Mouse (Mus musculus) cerebellum, adult 9-11 months (tissue): Measurements from ENCODE around the gene Slc22a5.
A peak's percentile ranks its signal among the peaks of the same experiment; 100 is the strongest.

Experiments used
- DNase-seq: peaks from one replicate; pipeline ENCODE4 v3.0.0; 2022

Slc22a5 gene

DNA sequence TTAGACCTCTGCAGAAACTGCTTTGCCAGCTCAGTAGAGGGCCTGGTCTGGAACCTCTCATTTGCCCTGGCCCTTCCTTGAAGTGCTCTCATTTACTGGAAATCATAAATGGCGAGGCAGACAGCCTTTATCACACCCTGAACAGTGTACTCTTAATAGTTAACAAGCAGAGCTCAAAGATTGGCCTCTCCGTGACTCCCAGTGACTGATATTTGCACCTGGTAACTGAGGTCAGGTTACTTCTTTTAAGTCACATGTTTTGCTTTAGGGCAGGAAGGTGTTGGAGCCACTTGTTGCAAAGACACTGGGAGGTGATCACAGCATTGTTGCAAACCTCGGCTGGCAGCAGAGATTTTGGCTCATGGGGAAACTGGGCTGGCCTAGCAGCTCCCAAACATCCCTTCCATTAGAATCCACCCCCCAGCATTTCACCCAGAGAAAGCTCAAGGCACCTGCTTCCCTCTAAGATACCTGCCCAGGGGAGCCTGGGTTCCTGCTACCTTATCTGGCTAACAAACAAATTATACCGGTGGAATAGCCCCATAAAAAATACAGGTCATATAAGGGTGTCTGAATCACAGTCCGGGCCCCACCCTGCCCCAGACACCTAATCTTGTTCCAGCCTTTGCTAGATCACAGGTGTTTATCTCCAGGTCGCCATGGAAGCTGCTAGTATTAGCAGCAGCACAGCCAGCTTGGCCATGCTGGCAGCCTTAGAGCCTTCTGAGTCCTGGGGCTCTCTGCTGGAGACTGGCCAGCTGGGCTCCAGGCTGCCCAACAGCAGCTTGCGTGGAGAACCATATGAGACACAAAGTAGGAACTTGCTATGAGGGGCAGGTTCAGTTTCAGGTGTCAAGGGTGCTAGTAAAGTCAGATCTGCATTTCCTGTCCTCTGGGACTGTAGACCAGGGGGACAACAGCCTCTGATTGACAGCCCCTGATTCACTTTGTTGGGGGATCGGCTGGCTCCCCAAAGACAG lies 51.5 kb downstream of the Slc22a5 start:
- no peak for DNase-seq

DNA sequence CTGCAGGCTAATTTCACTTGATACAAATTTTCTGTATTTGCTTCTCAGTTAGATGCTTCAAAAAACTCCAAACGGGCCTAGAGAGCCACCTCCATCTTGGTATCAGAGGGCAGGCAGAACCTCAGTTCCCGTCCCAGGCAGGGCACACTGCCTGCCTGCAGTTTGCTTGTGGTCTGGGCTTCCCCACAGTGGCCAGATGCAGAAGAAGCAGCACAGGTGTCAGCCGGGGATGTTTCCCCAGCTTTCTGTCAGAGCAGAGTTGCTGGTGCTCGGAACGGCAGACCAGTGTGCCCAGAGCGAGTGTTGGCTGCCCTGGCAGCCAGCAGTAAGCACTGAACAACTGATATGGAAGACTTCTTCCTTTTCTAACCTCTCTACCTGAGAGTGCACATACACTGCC lies 52.3 kb downstream of the Slc22a5 start:
- DNase-seq = no peak

DNA sequence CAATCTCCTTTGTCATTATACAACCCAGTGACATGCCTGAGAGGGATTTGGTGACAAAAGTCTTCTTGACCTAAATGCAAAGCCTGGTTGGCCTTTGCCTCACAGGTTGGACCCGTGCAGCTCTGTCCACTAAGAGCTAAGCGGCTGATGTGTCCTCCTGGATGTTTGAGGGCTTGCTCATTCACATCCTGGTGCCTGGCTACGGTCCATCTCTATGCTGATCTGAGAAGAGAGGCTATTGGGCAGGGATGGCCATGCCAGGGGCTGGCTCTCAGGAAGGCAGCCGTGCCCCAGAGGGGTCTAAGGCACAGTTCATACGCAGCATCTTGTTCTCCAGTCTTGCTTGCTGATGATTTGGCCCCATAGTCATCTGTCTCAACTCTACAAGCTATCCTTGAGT lies 53.7 kb downstream of the Slc22a5 start:
- DNase-seq = no peak

DNA sequence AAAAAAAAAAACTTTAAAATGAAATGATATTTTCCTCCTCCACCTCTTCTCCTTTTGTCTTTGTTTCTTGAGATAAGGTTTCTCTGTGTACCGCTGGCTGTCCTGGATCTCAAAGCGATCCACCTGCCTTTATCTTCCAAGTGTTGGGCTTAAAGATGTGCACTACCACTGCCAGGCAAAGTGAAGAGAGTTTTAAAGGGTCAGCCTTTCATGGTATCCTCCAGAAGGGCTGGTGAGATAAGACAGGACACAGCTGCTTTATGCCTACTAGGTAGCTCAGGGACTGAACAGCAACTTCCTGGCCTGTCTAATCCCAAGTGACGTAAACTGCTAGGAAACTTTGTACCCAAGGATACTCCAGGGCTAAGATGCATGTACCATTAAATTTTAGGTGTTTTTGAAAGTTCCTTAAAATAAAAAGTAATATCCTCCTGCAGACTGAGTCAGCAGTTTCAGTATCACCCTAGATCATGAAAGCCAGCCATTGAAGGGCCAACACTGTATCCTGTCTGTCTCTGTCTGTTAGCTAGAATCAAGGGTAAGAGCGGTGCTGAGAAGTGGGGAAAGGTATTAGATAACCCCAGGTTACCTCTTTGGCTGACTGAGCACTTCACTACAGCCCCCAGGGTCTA lies 56.0 kb downstream of the Slc22a5 start:
- no peak for DNase-seq

DNA sequence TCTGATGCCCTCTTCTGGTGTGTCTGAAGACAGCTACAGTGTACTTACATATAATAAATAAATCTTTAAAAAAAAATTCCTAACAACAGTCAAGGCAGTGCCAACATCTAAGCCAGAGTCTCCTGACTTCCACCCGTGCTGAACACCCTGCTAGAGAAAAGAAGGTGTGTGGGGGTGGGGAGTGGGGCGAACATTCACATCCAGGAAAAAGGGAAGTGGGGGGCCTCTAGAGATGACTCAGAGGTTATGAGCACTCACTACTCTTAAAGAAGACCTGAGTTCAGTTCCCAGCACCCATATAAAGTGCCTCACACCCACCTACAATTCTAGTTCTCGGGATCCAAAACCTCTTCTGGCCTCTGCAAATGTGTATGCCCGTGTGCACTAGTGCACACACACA lies 66.1 kb downstream of the Slc22a5 start:
- no peak for DNase-seq

- no peak for DNase-seq
These were observed 69.5 kb downstream of the Slc22a5 start for GRCm38 (mm10) chr11:53821945-53822338.

GRCm38 (mm10) chr11:53821230-53821944 lies 70.1 kb downstream of the Slc22a5 start:
- DNase-seq = no peak

- no peak for DNase-seq
These were observed 70.8 kb downstream of the Slc22a5 start for GRCm38 (mm10) chr11:53820516-53821170.

DNA sequence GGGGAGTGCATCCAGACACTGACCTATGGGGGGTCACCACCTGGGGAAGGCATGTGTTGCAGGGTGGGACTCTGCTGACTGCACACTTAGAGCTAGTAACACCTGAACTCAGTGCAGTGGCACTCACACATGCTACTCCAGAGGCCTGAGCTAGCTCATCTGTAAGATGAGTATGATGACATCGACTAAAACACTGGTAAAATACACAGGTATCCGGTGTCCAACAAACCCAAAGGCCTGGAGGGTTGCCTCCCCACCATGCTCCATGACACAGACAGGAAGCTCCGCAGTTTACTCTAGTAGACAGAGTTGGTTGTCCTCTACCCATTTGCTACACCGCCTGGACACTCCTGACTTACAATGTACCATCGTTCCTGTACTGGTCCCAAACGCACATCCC lies 71.9 kb downstream of the Slc22a5 start:
- no peak for DNase-seq

DNA sequence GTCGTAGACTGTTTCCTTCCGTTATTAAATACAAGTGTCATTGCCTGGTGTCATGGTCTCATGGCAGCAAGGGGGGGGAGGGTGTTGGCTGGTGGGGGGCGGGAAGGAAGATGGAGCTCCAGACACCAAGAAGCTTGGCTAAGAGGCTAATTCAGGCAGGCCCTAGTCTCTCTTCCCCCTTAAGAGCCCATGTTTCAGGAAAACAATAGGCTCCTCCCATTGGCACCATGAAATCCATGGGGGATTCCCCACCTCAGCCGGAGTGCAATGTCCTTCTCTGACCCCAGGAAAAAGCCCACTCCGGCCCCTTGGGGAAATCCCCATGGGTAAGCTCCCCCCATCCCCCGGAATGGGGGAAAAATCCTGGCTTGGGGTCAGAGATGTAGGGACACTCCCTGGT lies 72.7 kb downstream of the Slc22a5 start:
- no peak for DNase-seq

DNA sequence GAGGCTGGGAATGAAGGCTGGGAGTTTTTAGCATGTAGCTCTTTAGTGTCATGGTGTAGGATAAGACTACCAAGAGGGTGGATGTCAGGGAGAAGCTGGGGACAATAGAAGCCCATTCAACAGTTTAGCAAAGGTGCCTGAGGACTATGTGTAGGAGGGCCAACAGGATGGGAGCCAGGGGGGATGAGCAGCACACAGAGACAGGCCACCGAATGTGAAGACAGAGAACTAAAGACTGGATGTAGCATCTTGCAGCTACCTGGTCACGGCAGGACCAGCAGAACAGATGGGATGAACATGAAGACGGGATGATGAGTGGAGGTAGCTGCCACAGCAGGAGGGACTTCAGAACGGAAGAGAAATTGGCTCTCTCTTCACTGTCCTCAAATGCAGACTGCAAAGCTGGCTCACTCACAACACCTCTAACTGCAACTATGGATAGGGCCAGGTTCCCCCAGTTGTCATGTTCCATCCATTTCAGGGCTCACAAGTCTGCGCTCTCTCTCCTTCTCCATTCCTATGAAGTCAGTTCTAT lies 74.6 kb downstream of the Slc22a5 start:
- DNase-seq = peak; percentile 60

GRCm38 (mm10) chr11:53814810-53815209 lies 76.7 kb downstream of the Slc22a5 start:
- DNase-seq = no peak
